Mouse (Mus musculus): ENCODE data around the gene Kif3c.

The Kif3c gene

GRCm38 (mm10) chr12:3364508-3365448 is at the start of gene Kif3c:
TSS of gene Kif3c (plus strand) at chr12:3365132.
- DNase-seq: peak; percentile 80 to 83

DNA sequence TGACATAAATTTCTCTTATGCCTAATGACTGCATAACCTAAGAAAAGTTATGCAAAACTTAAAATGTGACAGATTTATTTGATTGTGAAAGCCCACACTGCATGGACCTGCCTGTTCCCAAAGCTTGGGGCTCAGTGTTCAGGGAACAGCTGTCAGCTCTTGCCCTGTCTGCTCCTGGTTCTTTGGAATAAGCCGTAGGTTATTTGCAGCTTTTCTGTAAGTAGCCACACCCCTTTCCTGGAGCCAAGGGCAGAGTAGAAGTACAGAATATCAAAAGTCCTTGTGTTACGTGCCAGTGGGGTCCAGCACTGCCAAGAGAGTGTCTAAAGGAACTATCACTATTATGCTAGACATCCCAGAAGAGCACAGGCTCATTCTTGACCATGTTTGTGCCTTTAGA is 48.8 kb upstream of the Kif3c start:
- no peak for DNase-seq

DNA sequence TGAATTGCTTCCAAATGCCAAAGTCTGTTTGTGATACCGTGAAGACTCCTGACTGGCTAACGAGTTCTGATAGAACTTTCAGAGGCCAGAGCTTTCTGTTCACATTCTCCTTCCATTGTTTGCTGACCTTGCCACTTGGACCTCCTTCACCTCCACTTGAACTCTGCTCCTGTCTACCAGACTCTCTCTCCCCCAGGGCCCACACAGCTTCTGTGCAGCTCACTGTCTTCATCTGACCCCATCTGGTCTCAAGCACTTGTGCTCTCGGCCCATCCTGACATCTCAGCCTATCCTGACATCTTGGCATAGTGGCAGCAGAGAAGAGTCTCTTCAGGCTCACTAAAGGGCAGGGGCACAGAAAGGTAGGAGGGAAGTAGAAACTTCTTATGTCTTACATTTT is 48.0 kb upstream of the Kif3c start:
- no peak for DNase-seq

- no peak for DNase-seq
Observed at GRCm38 (mm10) chr12:3319377-3319776, 45.6 kb upstream of the Kif3c start.

- DNase-seq: peak in 1 of 2 experiments; percentile 18
Observed at GRCm38 (mm10) chr12:3323241-3323640, 41.7 kb upstream of the Kif3c start.

- DNase-seq: no peak
Observed at GRCm38 (mm10) chr12:3325232-3325631, 39.7 kb upstream of the Kif3c start.

DNA sequence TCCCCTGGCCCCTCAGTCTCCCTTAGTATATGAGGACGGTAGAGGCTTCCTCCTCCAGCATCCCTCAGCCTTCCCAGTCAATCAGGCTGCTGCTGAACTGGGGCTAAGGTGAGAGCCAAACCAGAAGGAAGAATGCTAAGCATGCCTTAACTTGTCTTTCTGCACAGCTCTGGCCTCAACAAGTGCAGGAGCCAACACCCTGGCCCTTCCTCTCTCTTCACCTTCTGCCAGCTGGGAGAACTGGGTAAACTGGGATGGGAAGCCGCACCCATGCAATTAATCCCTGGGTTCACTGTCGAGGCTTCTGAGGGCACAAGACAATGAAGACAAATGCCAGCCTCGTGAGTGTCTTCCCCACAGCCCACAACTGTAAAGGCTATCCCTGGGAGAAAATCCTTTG is 35.3 kb upstream of the Kif3c start:
- no peak for DNase-seq

DNA sequence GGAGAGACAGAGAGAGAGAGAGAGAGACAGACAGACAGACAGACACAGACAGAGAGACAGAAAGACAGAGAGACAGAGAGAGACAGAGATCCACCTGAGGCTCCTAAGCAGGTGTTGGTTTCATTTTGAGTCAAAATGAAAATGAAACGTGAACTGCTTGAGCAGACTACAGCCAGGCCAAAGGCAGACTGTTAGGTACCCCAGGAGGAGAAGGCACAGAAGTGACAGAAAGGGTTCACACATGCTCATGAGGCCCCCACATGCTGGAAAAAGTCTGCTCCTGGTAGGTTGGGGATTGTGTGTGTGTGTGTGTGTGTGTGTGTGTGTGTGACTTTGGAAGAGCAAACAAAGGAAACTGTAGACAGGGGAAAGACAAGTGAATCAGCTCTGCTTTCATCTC is 26.0 kb upstream of the Kif3c start:
- no peak for DNase-seq

DNA sequence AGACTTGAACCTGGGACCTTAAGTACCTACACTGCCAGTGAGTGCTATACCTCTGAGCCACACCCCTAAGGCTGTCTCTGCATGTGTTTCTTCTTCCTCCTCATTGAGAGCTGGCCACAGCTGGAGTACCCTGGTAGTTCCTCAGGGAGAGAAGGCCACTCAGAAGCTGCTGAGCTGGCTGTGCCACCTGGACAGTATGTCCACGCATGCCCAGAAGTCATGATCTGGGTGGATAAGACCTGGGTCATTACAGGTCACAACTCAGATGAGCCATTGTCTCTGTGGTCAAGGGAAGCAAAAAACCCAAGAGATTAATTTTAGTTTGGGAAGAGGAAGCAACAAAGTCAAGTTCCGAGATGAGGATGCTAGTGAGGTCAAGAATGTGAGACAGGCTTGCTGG is 20.8 kb upstream of the Kif3c start:
- no peak for DNase-seq

DNA sequence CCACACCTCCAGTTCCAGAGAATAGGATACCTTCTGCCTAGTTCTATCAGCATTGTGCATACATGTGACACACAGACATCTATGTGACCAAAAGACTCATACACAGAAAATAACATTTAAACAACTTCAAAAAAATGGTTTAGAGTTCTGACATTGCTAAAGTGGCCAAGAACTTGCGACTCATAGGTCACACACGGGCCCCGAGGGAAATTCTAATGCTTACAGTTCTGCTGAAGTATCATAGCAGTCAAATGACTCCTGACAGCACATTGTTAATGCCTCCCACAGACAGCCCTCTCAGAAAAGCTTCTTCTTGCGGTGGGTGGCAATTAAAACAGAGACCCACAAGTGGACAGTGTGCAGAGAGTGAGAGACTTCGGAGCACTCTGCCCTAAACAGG is 19.9 kb upstream of the Kif3c start:
- no peak for DNase-seq

DNA sequence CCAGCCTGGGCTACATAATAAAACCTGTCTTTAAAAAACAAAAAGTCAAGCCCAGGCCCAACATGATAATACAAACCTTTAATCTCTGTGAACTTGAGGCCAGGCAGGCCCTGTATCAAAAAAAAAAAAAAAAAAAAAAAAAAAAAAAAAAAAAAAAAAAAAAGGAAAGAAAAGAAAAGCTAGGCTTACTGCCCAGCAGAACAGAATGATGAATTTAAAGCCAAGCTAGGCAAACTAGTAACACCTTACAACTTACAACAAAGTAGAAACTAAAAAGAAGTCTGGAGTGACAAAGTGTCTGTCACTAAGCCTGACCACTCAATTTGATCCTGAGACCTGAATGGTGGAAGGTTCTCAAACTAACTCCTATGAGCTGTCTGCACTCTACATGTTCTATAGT is 17.2 kb upstream of the Kif3c start:
- DNase-seq: no peak

- no peak for DNase-seq
Observed at GRCm38 (mm10) chr12:3349387-3349786, 15.5 kb upstream of the Kif3c start.

DNA sequence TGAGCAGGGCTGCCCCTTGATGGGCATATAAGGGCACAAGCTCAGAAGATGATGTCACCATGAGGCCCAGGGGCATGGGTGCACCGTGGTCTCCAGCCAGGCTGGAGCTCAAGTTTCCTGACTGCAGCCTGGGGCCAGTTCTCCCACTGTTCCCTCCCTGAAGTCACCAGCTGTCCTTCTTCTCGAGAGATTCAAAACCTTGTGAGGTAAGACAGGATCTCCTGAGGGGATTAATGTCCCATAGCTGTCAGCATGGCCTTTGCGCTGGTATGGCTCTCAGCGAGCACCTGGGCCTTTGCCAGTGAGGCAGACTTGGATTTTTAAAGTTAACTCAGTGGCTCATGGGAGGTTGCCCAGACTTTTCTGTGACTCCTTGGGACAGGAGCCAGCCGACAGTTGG is 14.8 kb upstream of the Kif3c start:
- no peak for DNase-seq

GRCm38 (mm10) chr12:3352216-3352615 is 12.7 kb upstream of the Kif3c start:
- DNase-seq: no peak

- no peak for DNase-seq
Observed at GRCm38 (mm10) chr12:3355068-3355467, 9.9 kb upstream of the Kif3c start.

GRCm38 (mm10) chr12:3356824-3357223 is 8.1 kb upstream of the Kif3c start:
- DNase-seq: no peak

- peak; percentile 73 to 82 for DNase-seq
Observed at GRCm38 (mm10) chr12:3359302-3359701, 5.6 kb upstream of the Kif3c start.

- no peak for DNase-seq
Observed at GRCm38 (mm10) chr12:3360043-3360442, 4.9 kb upstream of the Kif3c start.

GRCm38 (mm10) chr12:3364076-3364475 is 856 bp upstream of the Kif3c start:
- DNase-seq: no peak

DNA sequence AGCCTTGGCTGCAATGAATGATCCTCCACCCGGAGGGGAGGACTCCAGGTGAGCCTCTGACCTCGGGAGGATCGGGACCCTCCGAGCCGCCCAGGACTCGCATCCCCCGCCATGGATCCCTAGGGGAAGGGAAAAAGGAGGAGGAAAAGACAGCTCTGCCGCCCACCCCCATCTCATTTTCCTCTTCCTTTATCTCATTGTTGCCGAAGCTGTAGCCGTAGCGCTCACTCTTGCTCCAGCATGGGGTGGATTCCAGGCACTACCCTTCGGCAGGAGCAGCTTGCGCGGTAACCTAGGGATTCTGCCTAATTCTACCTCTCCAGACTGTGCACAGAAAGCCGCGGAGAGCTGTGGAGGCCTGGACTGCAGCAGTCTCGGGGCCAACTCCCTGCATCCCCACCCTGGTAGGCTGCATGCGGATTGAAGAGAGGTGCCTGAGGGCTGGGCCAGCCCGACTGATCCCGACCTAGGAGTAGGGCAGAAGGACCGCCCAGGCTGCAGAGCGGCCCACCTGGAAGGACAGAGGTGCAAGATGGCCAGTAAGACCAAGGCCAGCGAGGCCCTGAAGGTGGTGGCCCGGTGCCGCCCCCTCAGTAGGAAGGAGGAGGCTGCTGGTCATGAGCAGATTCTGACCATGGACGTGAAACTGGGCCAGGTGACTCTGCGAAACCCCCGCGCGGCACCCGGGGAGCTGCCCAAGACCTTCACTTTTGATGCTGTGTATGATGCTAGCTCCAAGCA is 687 bp downstream of the Kif3c start:
- DNase-seq: peak; percentile 37 to 49

- peak in 1 of 2 experiments; percentile 30 for DNase-seq
Observed at GRCm38 (mm10) chr12:3366190-3366956, 1.4 kb downstream of the Kif3c start.

- no peak for DNase-seq
Observed at GRCm38 (mm10) chr12:3366957-3367260, 2.0 kb downstream of the Kif3c start.

GRCm38 (mm10) chr12:3368771-3369170 is 3.8 kb downstream of the Kif3c start:
- DNase-seq: no peak
